Mouse (Mus musculus): ENCODE measurements around the gene Vmn2r120. TPM values are rescaled to one million over a fixed set of nuclear protein-coding genes. Genes with fewer than 3 reads are reported as not detected.

Gene Vmn2r120
- total and polyA plus RNA-seq, 3 experiments: not detected

Other genes starting within 250 kb of the Vmn2r120 start
- 21.7 and 33.6 TPM in 2 replicates for gene Adgre1, start 186.8 kb downstream of the Vmn2r120 start, total RNA-seq (2012; rRNA removed)
- 9.4 and 10.3 TPM in 2 replicates for gene Adgre1, start 186.8 kb downstream of the Vmn2r120 start, total RNA-seq (2014; rRNA removed)
- 1.8 and 2.8 TPM in 2 replicates for gene Adgre1, start 186.8 kb downstream of the Vmn2r120 start, polyA plus RNA-seq (2012; ENCODE audit: insufficient read length, low read depth)
- not detected in 2 replicates for gene Gm21834, start 196.7 kb upstream of the Vmn2r120 start, total RNA-seq (2012; rRNA removed)
- gene Gm21834, start 196.7 kb upstream of the Vmn2r120 start, total RNA-seq (2014; rRNA removed): not detected in 2 replicates
- not detected in 2 replicates for gene Gm21834, start 196.7 kb upstream of the Vmn2r120 start, polyA plus RNA-seq (2012; ENCODE audit: insufficient read length, low read depth)
- gene Cntnap5c, start 224.1 kb upstream of the Vmn2r120 start, total RNA-seq (2012; rRNA removed): not detected in 2 replicates
- not detected in 2 replicates for gene Cntnap5c, start 224.1 kb upstream of the Vmn2r120 start, total RNA-seq (2014; rRNA removed)
- gene Cntnap5c, start 224.1 kb upstream of the Vmn2r120 start, polyA plus RNA-seq (2012; ENCODE audit: insufficient read length, low read depth): not detected in 2 replicates